Mouse (Mus musculus): Measurements from ENCODE around the gene Gm5447.

- no peak for TF ChIP-seq CTCF (IDR thresholded peaks at IDR 0.05; ENCODE audit: low read depth)
- TF ChIP-seq EP300 (optimal IDR thresholded peaks at IDR 0.05) = no peak
Measured at GRCm38 (mm10) chr13:30999799-31000198, 25.8 kb downstream of the Gm5447 start.

All from stomach, postnatal 0 days (tissue).